Mouse (Mus musculus): ENCODE data around the gene Irf2bp2.

Gene Irf2bp2

GRCm38 (mm10) chr8:126542757-126543156 lies 51.0 kb downstream of the Irf2bp2 start:
- intact Hi-C loops (cut with DNase I), result loop anchor here (5.0 kb wide), 1 partner anchor 45 kb away; no protein-coding TSS in a partner anchor

- intact Hi-C loops (cut with DNase I), result loop anchor here (5.0 kb wide), 1 partner anchor 45 kb away; no protein-coding TSS in a partner anchor
These were observed 51.6 kb downstream of the Irf2bp2 start for GRCm38 (mm10) chr8:126542090-126542689.

- intact Hi-C loops (cut with DNase I), result loop anchor here (5.0 kb wide), 1 partner anchor 43 kb away; no protein-coding TSS in a partner anchor
These were observed 53.5 kb downstream of the Irf2bp2 start for GRCm38 (mm10) chr8:126540298-126540697.

- intact Hi-C loops (cut with DNase I), result loop anchor here (5.0 kb wide), 1 partner anchor 42 kb away; no protein-coding TSS in a partner anchor
These were observed 54.3 kb downstream of the Irf2bp2 start for GRCm38 (mm10) chr8:126539355-126540093.

GRCm38 (mm10) chr8:126538648-126539354 lies 55.0 kb downstream of the Irf2bp2 start:
- intact Hi-C loops (cut with DNase I), result no loop called here

Measured in adrenal gland (tissue).